Comparison of ENCODE assay signal across 25 mouse cellular contexts in the genomic region with DNA sequence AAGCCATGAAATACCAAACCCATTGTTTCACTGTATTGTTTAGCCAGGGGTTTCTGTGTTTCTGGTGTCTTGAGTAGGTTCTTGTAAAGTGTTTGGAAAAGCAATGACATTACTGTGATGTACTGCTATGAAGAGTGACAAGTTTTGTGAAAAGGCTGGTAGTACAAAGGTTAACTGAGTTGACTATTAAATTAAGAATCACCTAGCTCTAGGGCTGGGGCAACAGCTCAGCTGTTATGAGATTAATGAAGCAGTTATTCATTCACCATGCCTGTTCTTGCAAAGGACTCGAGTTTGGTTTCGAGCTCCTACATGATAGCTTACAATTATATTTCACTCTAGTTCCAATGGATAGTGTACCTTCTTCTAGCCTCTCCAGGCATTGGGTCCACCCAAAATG.
DNase-seq lines count a peak whose midpoint lies in the region; ATAC-seq and TF ChIP-seq lines count a peak whose summit lies in the region.
"Had no signal": no experiment of that assay in that cellular context is flagged by ENCODE, and none has a peak within 500 bp of the region (broad histone marks: within the 10 kb centered on the region; RNA-seq: fewer than 3 reads in every experiment).

No protein-coding gene starts in this region.

- DNase-seq in kidney, adult 2 months: peak; percentile 79
- DNase-seq in kidney, postnatal 0 days (ENCODE audit: low spot score): peak; percentile 14
- DNase-seq in kidney, postnatal 36 days: peak; percentile 9 to 39
- no peak for DNase-seq in hindbrain, embryonic 14.5 days (ENCODE audit: low spot score)
- DNase-seq: adrenal gland, adult 2 months; adrenal gland, postnatal 14 days; B cell, adult 2 months; cerebellum, adult 11-12 months; cerebellum, adult 8-10 months; cerebellum, postnatal 10 days; cerebellum, postnatal 36 days; embryo, embryonic 11 days; gastrocnemius, postnatal 25 days; heart, adult 18-20 months had no signal

- H3K27me3 ChIP-seq in kidney, adult 2 months (replicated peaks; ENCODE audit: control insufficient read depth, insufficient read depth, low read length): no peaks in the 10 kb centered on the region
- H3K27me3 ChIP-seq in kidney, embryonic 14.5 days (ENCODE audit: control insufficient read depth, insufficient read depth, low read length): no peaks in the 10 kb centered on the region
- H3K27me3 ChIP-seq in kidney, embryonic 15.5 days: no peaks in the 10 kb centered on the region
- no peaks in the 10 kb centered on the region for H3K27me3 ChIP-seq in kidney, postnatal 0 days (ENCODE audit: insufficient read depth, low read length)
- H3K27me3 ChIP-seq in hindbrain, embryonic 14.5 days (ENCODE audit: control insufficient read depth, insufficient read depth, low read length): no peaks in the 10 kb centered on the region
- H3K27me3 ChIP-seq: embryonic facial prominence, embryonic 13.5 days; forebrain, embryonic 12.5 days; forebrain, embryonic 15.5 days; heart, embryonic 13.5 days; hindbrain, embryonic 12.5 days had no signal

- H3K27ac ChIP-seq in kidney, adult 2 months (ENCODE audit: insufficient read depth, low read depth, low read length): no peak overlapping the region
- H3K27ac ChIP-seq in kidney, embryonic 14.5 days (ENCODE audit: low read depth, low read length): no peak overlapping the region
- H3K27ac ChIP-seq in kidney, embryonic 15.5 days: no peak overlapping the region
- H3K27ac ChIP-seq in kidney, postnatal 0 days: no peak overlapping the region
- H3K27ac ChIP-seq in hindbrain, embryonic 14.5 days: no peak overlapping the region
- H3K27ac ChIP-seq: embryonic facial prominence, embryonic 10.5 days; embryonic facial prominence, embryonic 13.5 days; forebrain, embryonic 12.5 days; forebrain, embryonic 15.5 days; heart, embryonic 13.5 days; hindbrain, embryonic 12.5 days had no signal

- H3K9ac ChIP-seq in kidney, embryonic 14.5 days (ENCODE audit: low read depth, low read length): no peak overlapping the region
- H3K9ac ChIP-seq in kidney, embryonic 15.5 days: no peak overlapping the region
- no peak overlapping the region for H3K9ac ChIP-seq in kidney, postnatal 0 days (ENCODE audit: low read depth, low read length)
- H3K9ac ChIP-seq in hindbrain, embryonic 14.5 days: no peak overlapping the region
- H3K9ac ChIP-seq: embryonic facial prominence, embryonic 13.5 days; forebrain, embryonic 12.5 days; forebrain, embryonic 15.5 days; heart, embryonic 13.5 days; hindbrain, embryonic 12.5 days had no signal

- H3K36me3 ChIP-seq in kidney, adult 2 months (ENCODE audit: control insufficient read depth, insufficient read depth, low read length): no peaks in the 10 kb centered on the region
- no peaks in the 10 kb centered on the region for H3K36me3 ChIP-seq in kidney, embryonic 14.5 days (ENCODE audit: control insufficient read depth, insufficient read depth, low read length)
- H3K36me3 ChIP-seq in kidney, embryonic 15.5 days: no peaks in the 10 kb centered on the region
- no peaks in the 10 kb centered on the region for H3K36me3 ChIP-seq in kidney, postnatal 0 days (ENCODE audit: insufficient read depth, low read length)
- no peaks in the 10 kb centered on the region for H3K36me3 ChIP-seq in hindbrain, embryonic 14.5 days (replicated peaks; ENCODE audit: control insufficient read depth, insufficient read depth)
- H3K36me3 ChIP-seq: embryonic facial prominence, embryonic 10.5 days; embryonic facial prominence, embryonic 13.5 days; forebrain, embryonic 12.5 days; forebrain, embryonic 15.5 days; heart, embryonic 13.5 days; hindbrain, embryonic 12.5 days had no signal

- no peak for ATAC-seq in kidney, embryonic 14.5 days (ENCODE audit: low FRiP score, low TSS enrichment)
- ATAC-seq in kidney, embryonic 15.5 days (replicated peaks; ENCODE audit: low FRiP score): peak; percentile 70; the same call in 1 of the 2 replicates
- ATAC-seq in kidney, postnatal 0 days (replicated peaks; ENCODE audit: low FRiP score, low read depth): peak; percentile 66; the same call in 1 of the 2 replicates
- no peak for ATAC-seq in hindbrain, embryonic 14.5 days (ENCODE audit: low FRiP score)
- no peak for ATAC-seq in CD4-positive, CD25-positive, alpha-beta regulatory T cell, adult 4 months
- ATAC-seq: forebrain, embryonic 15.5 days; hindbrain, embryonic 16.5 days had no signal

- WGBS in kidney, adult 2 months: 42% methylated on average over 2 of the region's 2 CpGs
- WGBS in kidney, embryonic 14.5 days: 70% methylated on average over 2 of the region's 2 CpGs
- WGBS in kidney, embryonic 15.5 days: 60% methylated on average over 2 of the region's 2 CpGs
- WGBS in kidney, postnatal 0 days: 54% methylated on average over 2 of the region's 2 CpGs
- 79% methylated on average over 2 of the region's 2 CpGs for WGBS in hindbrain, embryonic 14.5 days

- TF ChIP-seq POLR2A in kidney, adult 2 months (IDR thresholded peaks at IDR 0.05; ENCODE audit: low read depth, low read length): no peak

- H3K4me1 ChIP-seq in kidney, adult 2 months (ENCODE audit: control insufficient read depth, insufficient read depth, low read length): no peaks in the 10 kb centered on the region
- H3K4me1 ChIP-seq in kidney, embryonic 14.5 days (ENCODE audit: control insufficient read depth, insufficient read depth, low read length): no peaks in the 10 kb centered on the region
- H3K4me1 ChIP-seq in kidney, embryonic 15.5 days: no peaks in the 10 kb centered on the region
- H3K4me1 ChIP-seq in kidney, postnatal 0 days (replicated peaks; ENCODE audit: insufficient read depth, low read length): no peaks in the 10 kb centered on the region
- no peaks in the 10 kb centered on the region for H3K4me1 ChIP-seq in hindbrain, embryonic 14.5 days (replicated peaks; ENCODE audit: control insufficient read depth, insufficient read depth, low read length)
- H3K4me1 ChIP-seq: embryonic facial prominence, embryonic 10.5 days; embryonic facial prominence, embryonic 13.5 days; forebrain, embryonic 12.5 days; forebrain, embryonic 15.5 days; heart, embryonic 13.5 days; hindbrain, embryonic 12.5 days had no signal

- H3K9me3 ChIP-seq in kidney, embryonic 14.5 days (ENCODE audit: control insufficient read depth, low read length): no peaks in the 10 kb centered on the region
- no peaks in the 10 kb centered on the region for H3K9me3 ChIP-seq in kidney, embryonic 15.5 days (replicated peaks)
- no peaks in the 10 kb centered on the region for H3K9me3 ChIP-seq in kidney, postnatal 0 days (replicated peaks; ENCODE audit: low read length)
- H3K9me3 ChIP-seq in hindbrain, embryonic 14.5 days (ENCODE audit: control insufficient read depth, low read length): no peaks in the 10 kb centered on the region
- H3K9me3 ChIP-seq: embryonic facial prominence, embryonic 10.5 days; embryonic facial prominence, embryonic 13.5 days; forebrain, embryonic 12.5 days; forebrain, embryonic 15.5 days; heart, embryonic 13.5 days; hindbrain, embryonic 12.5 days had no signal

- H3K4me2 ChIP-seq in kidney, embryonic 14.5 days (replicated peaks; ENCODE audit: low read depth, low read length): no peak overlapping the region
- H3K4me2 ChIP-seq in kidney, embryonic 15.5 days: no peak overlapping the region
- no peak overlapping the region for H3K4me2 ChIP-seq in kidney, postnatal 0 days (ENCODE audit: low read length)
- H3K4me2 ChIP-seq in hindbrain, embryonic 14.5 days (replicated peaks): no peak overlapping the region
- H3K4me2 ChIP-seq: embryonic facial prominence, embryonic 13.5 days; forebrain, embryonic 12.5 days; forebrain, embryonic 15.5 days; heart, embryonic 13.5 days; hindbrain, embryonic 12.5 days had no signal

- no peak for TF ChIP-seq CTCF in kidney, adult 2 months (conservative IDR thresholded peaks at IDR 0.05; ENCODE audit: insufficient read depth, insufficient read length, low read depth, low read length)
- no peak for TF ChIP-seq CTCF in kidney, postnatal 0 days (IDR thresholded peaks at IDR 0.05; ENCODE audit: low read depth)

- no peak overlapping the region for H3K4me3 ChIP-seq in kidney, adult 2 months (ENCODE audit: insufficient read depth, low read depth, low read length)
- no peak overlapping the region for H3K4me3 ChIP-seq in kidney, embryonic 14.5 days (ENCODE audit: low read length)
- H3K4me3 ChIP-seq in kidney, embryonic 15.5 days (replicated peaks): no peak overlapping the region
- H3K4me3 ChIP-seq in kidney, postnatal 0 days (replicated peaks; ENCODE audit: low read depth, low read length): no peak overlapping the region
- H3K4me3 ChIP-seq in hindbrain, embryonic 14.5 days (replicated peaks; ENCODE audit: low read length): no peak overlapping the region
- H3K4me3 ChIP-seq: embryonic facial prominence, embryonic 10.5 days; embryonic facial prominence, embryonic 13.5 days; erythroblast, embryonic 14.5 days; forebrain, embryonic 12.5 days; forebrain, embryonic 15.5 days; heart, embryonic 13.5 days; hindbrain, embryonic 12.5 days had no signal

Comparison
In these comparisons a context has a peak if more than half of its experiments do, and no peak if none do; other contexts are left out.
1. ATAC-seq: peak in kidney, embryonic 15.5 days (single experiment) and kidney, postnatal 0 days (single experiment); none in kidney, embryonic 14.5 days (single experiment), hindbrain, embryonic 14.5 days (single experiment) and CD4-positive, CD25-positive, alpha-beta regulatory T cell, adult 4 months (single experiment).